Mouse (Mus musculus): ENCODE measurements around the gene Tmbim6. TPM values are rescaled to one million over a fixed set of nuclear protein-coding genes. Genes with fewer than 3 reads are reported as not detected.
"Not testable (repeated sequence)": the region's sequence is repeated elsewhere in the genome, so short reads cannot be mapped to it uniquely, and the experiment has no call there.

Tmbim6 gene
- polyA plus RNA-seq, 1 experiment from 2014 or later, result 327 TPM

DNA sequence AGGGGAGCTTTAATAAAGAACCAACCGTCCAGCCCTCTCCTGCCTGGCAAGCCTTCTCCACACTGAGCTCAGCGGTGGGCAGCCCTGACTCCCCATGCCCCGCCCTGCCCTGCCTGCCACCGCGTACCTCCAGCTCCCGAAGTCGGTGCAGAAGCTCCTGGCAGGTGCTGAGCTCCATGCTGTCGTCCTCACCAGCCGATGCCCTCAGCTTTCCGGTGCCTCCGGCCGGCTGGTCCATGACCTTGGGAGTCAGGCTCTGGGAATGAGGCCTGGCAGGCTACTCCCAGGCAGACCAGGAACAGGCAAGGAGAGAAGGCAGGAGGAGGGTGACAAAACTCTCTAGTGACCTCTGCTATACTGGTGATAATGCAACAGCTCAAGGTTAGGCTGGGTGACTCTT, 41.2 kb downstream of the Tmbim6 start:
- peaks cover under 1% of the 10 kb centered on the region; the same call in 1 of the 2 replicates for H3K4me1 ChIP-seq (ENCODE audit: insufficient read depth)
- H3K27ac ChIP-seq (ENCODE audit: low read depth), result no peak overlapping the region
- H3K4me3 ChIP-seq (ENCODE audit: low read depth, low read length), result no peak overlapping the region
- TF ChIP-seq CTCF (IDR thresholded peaks at IDR 0.05; ENCODE audit: low read depth), result no peak
- peaks cover 50% of the 10 kb centered on the region for H3K36me3 ChIP-seq (ENCODE audit: insufficient read depth)
- no peak overlapping the region for H3K4me2 ChIP-seq
- ATAC-seq (ENCODE audit: insufficient read depth) (no peak), DNase-seq (no peak)
- WGBS, result 64% methylated on average over 12 of the region's 12 CpGs
- no peak overlapping the region for H3K9ac ChIP-seq
- no peaks in the 10 kb centered on the region for H3K9me3 ChIP-seq (ENCODE audit: low read depth, low read length)
- H3K27me3 ChIP-seq (ENCODE audit: insufficient read depth, low read length), result no peaks in the 10 kb centered on the region

DNA sequence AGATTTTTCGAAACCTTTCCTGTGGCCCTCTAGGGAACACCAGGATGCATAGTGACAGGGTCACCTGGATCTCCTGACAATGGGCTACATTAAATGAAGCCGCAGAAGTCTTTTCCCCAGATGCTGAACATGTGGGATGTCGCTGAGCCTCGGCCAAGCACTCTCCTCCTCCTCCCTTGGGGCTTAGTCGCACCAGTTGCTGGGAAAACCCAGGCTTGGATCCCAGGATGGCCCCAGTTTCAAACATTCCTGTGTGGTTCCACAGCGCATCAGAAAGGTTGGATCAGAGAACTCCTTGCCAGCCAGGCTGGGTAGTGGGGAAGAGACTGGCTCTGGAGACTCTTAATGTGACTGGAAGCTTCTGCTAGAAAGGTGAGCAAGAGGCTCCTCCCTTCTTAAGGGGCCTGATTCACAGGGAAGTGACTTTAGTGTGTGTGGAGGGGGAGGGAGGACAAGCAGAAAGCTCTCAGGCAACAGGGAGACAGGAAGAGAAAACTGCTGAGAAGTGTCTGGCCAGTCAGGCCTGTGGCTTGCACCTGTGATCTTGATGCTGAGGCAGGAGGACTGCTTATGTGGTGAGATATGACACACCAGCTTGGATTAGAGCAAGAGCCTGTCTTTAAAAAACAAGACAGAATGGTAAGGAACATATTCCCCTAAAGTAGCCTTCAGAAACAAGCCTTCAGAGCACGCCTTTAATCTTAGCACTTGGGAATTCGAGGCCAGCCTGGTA, 46.5 kb downstream of the Tmbim6 start:
- peaks cover 14% of the 10 kb centered on the region for H3K36me3 ChIP-seq (ENCODE audit: insufficient read depth)
- no peak overlapping the region for H3K9ac ChIP-seq
- whole genome bisulfite sequencing, result 65% methylated on average over 8 of the region's 8 CpGs
- H3K9me3 ChIP-seq (ENCODE audit: low read depth, low read length), result no peaks in the 10 kb centered on the region
- H3K4me1 ChIP-seq (ENCODE audit: insufficient read depth), result peaks cover 28% of the 10 kb centered on the region
- no peak for ATAC-seq (ENCODE audit: insufficient read depth)
- no peaks in the 10 kb centered on the region for H3K27me3 ChIP-seq (ENCODE audit: insufficient read depth, low read length)
- no peak overlapping the region for H3K4me3 ChIP-seq (ENCODE audit: low read depth, low read length)
- H3K27ac ChIP-seq (ENCODE audit: low read depth), result peak overlapping the region; percentile 19; the same call in 1 of the 2 replicates
- no peak for TF ChIP-seq CTCF (IDR thresholded peaks at IDR 0.05; ENCODE audit: low read depth)
- DNase-seq, result no peak
- no peak overlapping the region for H3K4me2 ChIP-seq

DNA sequence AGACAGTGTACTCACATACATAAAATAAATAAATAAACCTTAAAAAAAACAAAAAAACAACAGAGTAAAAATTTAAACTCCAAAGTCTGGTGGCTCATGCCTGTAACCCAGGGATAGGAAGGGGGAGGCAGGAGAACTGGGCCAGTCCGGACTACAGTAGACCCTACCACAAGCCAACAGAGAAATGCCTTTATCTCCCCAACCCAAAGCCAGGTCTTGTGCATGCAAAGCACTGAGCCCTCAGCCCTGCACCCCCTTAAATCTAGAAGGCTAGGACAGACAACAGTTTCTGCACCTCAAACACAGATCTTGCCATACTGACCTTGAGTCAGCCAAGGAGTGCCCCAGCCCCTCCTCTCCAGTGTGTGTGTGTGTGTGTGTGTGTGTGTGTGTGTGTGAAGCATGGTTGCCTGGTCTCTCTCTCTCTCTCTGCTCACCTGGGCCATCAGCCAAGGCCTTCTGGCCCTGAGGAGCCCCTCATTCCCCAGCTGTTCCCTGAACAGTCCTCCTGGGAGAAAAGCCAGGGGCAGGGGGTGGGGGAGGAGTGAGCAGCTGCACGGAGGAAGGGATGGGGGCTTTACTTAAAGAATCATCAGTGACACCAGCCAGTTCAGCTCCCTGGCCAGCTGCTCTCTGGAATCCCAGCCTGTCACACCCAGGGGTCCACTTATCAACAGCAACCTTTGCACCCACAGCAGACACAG, 47.6 kb downstream of the Tmbim6 start:
- WGBS, result 35% methylated on average over 2 of the region's 2 CpGs
- Histone ChIP-seq H3K27me3 (ENCODE audit: insufficient read depth, low read length) (no peaks in the 10 kb centered on the region), H3K4me3 (ENCODE audit: low read depth, low read length) (no peak overlapping the region), H3K9ac (no peak overlapping the region), H3K27ac (ENCODE audit: low read depth) (peak overlapping the region; percentile 88), H3K4me2 (peak overlapping the region; percentile 27), H3K36me3 (ENCODE audit: insufficient read depth) (peaks cover 17% of the 10 kb centered on the region), H3K9me3 (ENCODE audit: low read depth, low read length) (no peaks in the 10 kb centered on the region), H3K4me1 (ENCODE audit: insufficient read depth) (peaks cover 28% of the 10 kb centered on the region)
- DNase-seq, result peak; percentile 86
- no peak for TF ChIP-seq CTCF (IDR thresholded peaks at IDR 0.05; ENCODE audit: low read depth)
- ATAC-seq (ENCODE audit: insufficient read depth), result peak; percentile 95

DNA sequence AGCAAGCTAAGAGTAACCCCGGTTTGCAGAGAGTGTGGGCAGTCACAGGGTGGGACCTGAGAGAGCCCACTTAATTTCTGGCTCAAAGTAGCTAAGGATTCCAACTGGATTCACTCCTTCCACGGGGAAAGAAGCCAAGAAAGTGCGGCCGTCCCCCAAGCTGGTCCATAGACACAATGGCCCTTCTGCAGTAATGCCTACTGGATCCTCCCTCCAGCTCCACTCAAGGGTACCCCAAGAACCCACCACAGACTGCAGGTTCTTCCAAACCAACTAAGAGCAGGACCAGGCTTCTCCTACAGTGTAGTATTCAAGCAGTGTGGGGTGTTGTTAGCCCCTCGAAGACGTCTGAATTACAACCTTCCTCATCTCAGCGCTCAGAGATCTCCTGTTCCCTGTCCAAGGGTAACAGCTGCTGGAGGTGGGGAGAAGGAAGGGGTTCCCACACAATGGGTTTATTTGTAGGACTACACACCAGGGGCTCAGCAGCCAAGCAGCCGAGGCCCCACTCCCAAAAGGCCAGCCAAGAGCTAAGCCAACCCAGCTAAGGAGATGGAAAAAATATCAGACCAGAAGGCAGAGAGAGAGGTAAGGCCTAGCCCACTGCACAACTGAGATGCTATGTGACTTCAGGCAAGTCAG, 48.3 kb downstream of the Tmbim6 start:
- WGBS, result 41% methylated on average over 8 of the region's 8 CpGs
- TF ChIP-seq CTCF (IDR thresholded peaks at IDR 0.05; ENCODE audit: low read depth), result no peak
- H3K9ac ChIP-seq, result no peak overlapping the region

DNA sequence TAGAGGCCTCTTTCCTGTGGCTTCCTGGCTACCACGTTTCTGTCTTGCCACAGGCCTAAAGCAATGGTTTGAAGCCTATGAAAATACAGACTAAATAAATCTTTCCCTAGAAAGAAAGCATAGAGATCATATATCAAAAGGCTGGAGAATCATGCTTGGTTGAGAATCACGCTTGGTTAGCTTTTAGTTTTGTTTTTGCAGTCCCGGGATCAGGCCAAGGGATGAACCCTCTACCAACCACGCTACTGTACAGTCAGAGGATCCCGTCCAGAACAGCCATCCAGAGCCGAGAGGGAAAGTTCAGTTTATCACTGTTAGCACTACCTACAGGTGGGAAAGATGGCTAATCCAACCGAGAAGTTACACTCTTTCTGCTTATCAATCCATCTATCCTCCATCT, 49.7 kb downstream of the Tmbim6 start:
- H3K4me1 ChIP-seq (ENCODE audit: insufficient read depth), result peaks cover 28% of the 10 kb centered on the region
- 50% methylated on average over 7 of the region's 7 CpGs for WGBS
- no peak overlapping the region for H3K4me2 ChIP-seq
- no peak overlapping the region for H3K4me3 ChIP-seq (ENCODE audit: low read depth, low read length)
- H3K9ac ChIP-seq, result no peak overlapping the region; the same call in 1 of the 2 replicates
- DNase-seq, result no peak
- H3K27ac ChIP-seq (ENCODE audit: low read depth), result peak overlapping the region; percentile 42; the same call in 1 of the 2 replicates
- H3K9me3 ChIP-seq (ENCODE audit: low read depth, low read length), result no peaks in the 10 kb centered on the region
- TF ChIP-seq CTCF (IDR thresholded peaks at IDR 0.05; ENCODE audit: low read depth), result no peak
- peaks cover 9% of the 10 kb centered on the region; the same call in 1 of the 2 replicates for H3K36me3 ChIP-seq (ENCODE audit: insufficient read depth)
- H3K27me3 ChIP-seq (ENCODE audit: insufficient read depth, low read length), result no peaks in the 10 kb centered on the region
- ATAC-seq (ENCODE audit: insufficient read depth), result no peak

More for the DNA sequence above, 48.3 kb downstream of the Tmbim6 start:
- Histone ChIP-seq H3K9me3 (ENCODE audit: low read depth, low read length) (no peaks in the 10 kb centered on the region), H3K36me3 (ENCODE audit: insufficient read depth) (peaks cover 17% of the 10 kb centered on the region), H3K4me3 (ENCODE audit: low read depth, low read length) (no peak overlapping the region), H3K27ac (ENCODE audit: low read depth) (peak overlapping the region; percentile 88), H3K27me3 (ENCODE audit: insufficient read depth, low read length) (no peaks in the 10 kb centered on the region), H3K4me2 (peak overlapping the region; percentile 27), H3K4me1 (ENCODE audit: insufficient read depth) (peaks cover 28% of the 10 kb centered on the region)
- DNase-seq (no peak), ATAC-seq (ENCODE audit: insufficient read depth) (no peak; the same call in 1 of the 2 replicates)

DNA sequence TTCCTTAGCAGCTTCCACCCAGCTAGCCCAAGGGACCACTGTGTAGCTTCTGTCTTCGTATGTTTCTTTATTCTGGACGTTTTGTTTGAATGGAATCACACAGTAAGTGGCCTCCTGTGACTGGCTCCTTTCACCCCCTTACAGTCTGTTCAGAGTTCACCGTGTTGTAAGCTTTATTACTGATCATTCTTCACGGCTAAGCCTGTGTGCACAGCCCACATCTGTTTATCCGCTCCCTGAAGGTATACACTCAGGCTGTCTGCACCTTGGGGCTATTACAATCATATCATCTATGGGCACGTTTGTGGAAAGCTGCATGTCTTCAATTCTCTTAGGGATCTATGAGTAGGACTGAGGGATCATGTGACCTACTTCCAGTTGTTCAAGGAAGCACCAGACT, 52.9 kb downstream of the Tmbim6 start:
- 57% methylated on average over 6 of the region's 6 CpGs for WGBS
- H3K4me3 ChIP-seq (ENCODE audit: low read depth, low read length), result no peak overlapping the region

DNA sequence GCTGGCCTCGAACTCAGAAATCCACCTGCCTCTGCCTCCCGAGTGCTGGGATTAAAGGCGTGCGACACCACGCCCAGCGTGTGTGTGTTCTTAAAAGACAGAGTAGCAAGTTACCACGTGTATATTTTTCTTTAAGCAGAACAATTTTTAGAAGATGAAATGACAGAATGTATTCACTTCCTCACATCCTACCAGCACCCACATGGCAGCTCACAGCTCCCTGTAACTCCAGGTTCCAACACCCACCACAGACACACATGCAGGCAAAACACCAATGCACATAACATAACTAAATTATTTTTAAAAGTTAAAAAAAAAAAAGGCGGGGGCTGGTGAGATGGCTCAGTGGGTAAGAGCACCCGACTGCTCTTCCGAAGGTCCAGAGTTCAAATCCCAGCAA, 53.5 kb downstream of the Tmbim6 start:
- 88% methylated on average over 10 of the region's 10 CpGs for WGBS
- H3K36me3 ChIP-seq (ENCODE audit: insufficient read depth), result peaks cover 14% of the 10 kb centered on the region; the same call in 1 of the 2 replicates
- H3K27me3 ChIP-seq (ENCODE audit: insufficient read depth, low read length); H3K4me2 ChIP-seq; H3K4me3 ChIP-seq (ENCODE audit: low read depth, low read length); H3K27ac ChIP-seq (ENCODE audit: low read depth); ATAC-seq (ENCODE audit: insufficient read depth); DNase-seq; H3K9me3 ChIP-seq (ENCODE audit: low read depth, low read length); H3K9ac ChIP-seq: not testable (repeated sequence)
- peaks cover 25% of the 10 kb centered on the region for H3K4me1 ChIP-seq (ENCODE audit: insufficient read depth)

More for the DNA sequence above, 52.9 kb downstream of the Tmbim6 start:
- no peak overlapping the region for H3K4me2 ChIP-seq
- no peak overlapping the region for H3K9ac ChIP-seq
- no peak for ATAC-seq (ENCODE audit: insufficient read depth)
- no peak for DNase-seq
- H3K27me3 ChIP-seq (ENCODE audit: insufficient read depth, low read length), result no peaks in the 10 kb centered on the region
- no peak for TF ChIP-seq CTCF (IDR thresholded peaks at IDR 0.05; ENCODE audit: low read depth)
- no peak overlapping the region for H3K27ac ChIP-seq (ENCODE audit: low read depth)
- H3K36me3 ChIP-seq (ENCODE audit: insufficient read depth), result peaks cover 14% of the 10 kb centered on the region; the same call in 1 of the 2 replicates
- peaks cover 30% of the 10 kb centered on the region for H3K4me1 ChIP-seq (ENCODE audit: insufficient read depth)
- H3K9me3 ChIP-seq (ENCODE audit: low read depth, low read length), result no peaks in the 10 kb centered on the region
